In the genomic region with DNA sequence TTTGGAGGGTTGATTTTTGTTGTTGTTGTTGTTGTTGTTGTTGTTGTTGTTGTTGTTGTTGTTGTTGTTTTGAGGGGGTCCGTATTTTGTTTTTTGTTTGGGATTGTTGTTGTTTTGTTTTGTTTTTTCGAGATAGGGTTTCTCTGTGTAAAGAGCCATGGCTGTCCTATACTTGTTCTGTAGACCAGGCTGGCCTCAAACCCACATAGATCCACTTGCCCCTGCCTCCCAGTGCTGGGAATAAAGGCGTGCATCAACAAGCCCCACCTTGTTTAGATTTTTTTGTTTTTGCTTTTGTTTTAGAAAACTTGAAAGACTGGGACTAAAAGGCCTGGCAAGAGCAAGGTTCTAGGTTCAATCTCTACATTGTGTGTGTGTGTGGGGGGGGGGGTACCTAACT, we compare ENCODE assay signal across 31 mouse cellular contexts. TPM values are rescaled to one million over a fixed set of nuclear protein-coding genes. Genes with fewer than 3 reads are reported as not detected.
A peak's percentile ranks its signal among the peaks of the same experiment; 100 is the strongest.
DNase-seq lines count a peak whose midpoint lies in the region; ATAC-seq lines count a peak whose summit lies in the region.
"Had no signal": no experiment of that assay in that cellular context is flagged by ENCODE, and none has a peak within 500 bp of the region (broad histone marks: within the 10 kb centered on the region; RNA-seq: fewer than 3 reads in every experiment).

No protein-coding gene starts in this region.

- no peak overlapping the region for H3K27ac ChIP-seq in embryonic facial prominence, embryonic 11.5 days (replicated peaks; ENCODE audit: low read depth, low read length)
- H3K27ac ChIP-seq in embryonic facial prominence, embryonic 10.5 days (replicated peaks) = no peak overlapping the region
- no peak overlapping the region for H3K27ac ChIP-seq in forebrain, embryonic 12.5 days
- H3K27ac ChIP-seq in forebrain, embryonic 14.5 days (ENCODE audit: low read depth, low read length) = no peak overlapping the region
- no peak overlapping the region; the same call in 1 of the 2 replicates for H3K27ac ChIP-seq in midbrain, embryonic 11.5 days (ENCODE audit: low read depth, low read length)
- no peak overlapping the region for H3K27ac ChIP-seq in midbrain, embryonic 15.5 days
- H3K27ac ChIP-seq: embryonic facial prominence, embryonic 12.5 days; embryonic facial prominence, embryonic 15.5 days; gastrocnemius, adult 2 months; heart, embryonic 15.5 days; hindbrain, embryonic 14.5 days; hindbrain, postnatal 0 days had no signal

- no peaks in the 10 kb centered on the region for H3K4me1 ChIP-seq in embryonic facial prominence, embryonic 11.5 days (ENCODE audit: control insufficient read depth, insufficient read depth, low read length)
- no peaks in the 10 kb centered on the region for H3K4me1 ChIP-seq in embryonic facial prominence, embryonic 10.5 days
- peaks cover 9% of the 10 kb centered on the region for H3K4me1 ChIP-seq in forebrain, embryonic 12.5 days
- H3K4me1 ChIP-seq in forebrain, embryonic 14.5 days (ENCODE audit: control insufficient read depth, insufficient read depth, low read length) = no peaks in the 10 kb centered on the region
- H3K4me1 ChIP-seq in midbrain, embryonic 11.5 days (ENCODE audit: control insufficient read depth, insufficient read depth, low read length) = peaks cover 3% of the 10 kb centered on the region
- 0 out of 2 replicates have a peak, but pooled peaks cover 2% of the 10 kb centered on the region for H3K4me1 ChIP-seq in midbrain, embryonic 15.5 days
- H3K4me1 ChIP-seq: embryonic facial prominence, embryonic 12.5 days; embryonic facial prominence, embryonic 15.5 days; heart, embryonic 12.5 days; heart, embryonic 15.5 days had no signal

- no peaks in the 10 kb centered on the region for H3K9me3 ChIP-seq in embryonic facial prominence, embryonic 11.5 days (replicated peaks; ENCODE audit: control insufficient read depth, low read length)
- no peaks in the 10 kb centered on the region for H3K9me3 ChIP-seq in embryonic facial prominence, embryonic 10.5 days
- no peaks in the 10 kb centered on the region for H3K9me3 ChIP-seq in forebrain, embryonic 12.5 days
- H3K9me3 ChIP-seq in forebrain, embryonic 14.5 days (replicated peaks; ENCODE audit: control insufficient read depth, low read length) = no peaks in the 10 kb centered on the region
- H3K9me3 ChIP-seq in midbrain, embryonic 11.5 days (ENCODE audit: control insufficient read depth, low read length) = no peaks in the 10 kb centered on the region
- no peaks in the 10 kb centered on the region for H3K9me3 ChIP-seq in midbrain, embryonic 15.5 days
- H3K9me3 ChIP-seq: embryonic facial prominence, embryonic 12.5 days; embryonic facial prominence, embryonic 15.5 days; heart, embryonic 12.5 days; heart, embryonic 15.5 days had no signal

- no peaks in the 10 kb centered on the region for H3K27me3 ChIP-seq in embryonic facial prominence, embryonic 11.5 days (ENCODE audit: control insufficient read depth, insufficient read depth, low read length)
- H3K27me3 ChIP-seq in embryonic facial prominence, embryonic 10.5 days (replicated peaks; ENCODE audit: low read depth, poor library complexity, severe bottlenecking) = no peaks in the 10 kb centered on the region
- no peaks in the 10 kb centered on the region for H3K27me3 ChIP-seq in forebrain, embryonic 12.5 days
- no peaks in the 10 kb centered on the region for H3K27me3 ChIP-seq in forebrain, embryonic 14.5 days (replicated peaks; ENCODE audit: control insufficient read depth, insufficient read depth, low read length)
- no peaks in the 10 kb centered on the region for H3K27me3 ChIP-seq in midbrain, embryonic 11.5 days (ENCODE audit: control insufficient read depth, insufficient read depth, low read length)
- H3K27me3 ChIP-seq in midbrain, embryonic 15.5 days (replicated peaks) = no peaks in the 10 kb centered on the region
- H3K27me3 ChIP-seq: embryonic facial prominence, embryonic 12.5 days; embryonic facial prominence, embryonic 15.5 days; heart, embryonic 12.5 days; heart, embryonic 15.5 days had no signal

- 58% methylated on average over 3 of the region's 3 CpGs for WGBS in embryonic facial prominence, embryonic 11.5 days
- WGBS in embryonic facial prominence, embryonic 10.5 days = 63% methylated on average over 3 of the region's 3 CpGs
- 46% methylated on average over 3 of the region's 3 CpGs for WGBS in forebrain, embryonic 12.5 days
- WGBS in forebrain, embryonic 14.5 days = 53% methylated on average over 3 of the region's 3 CpGs
- 59% methylated on average over 3 of the region's 3 CpGs for WGBS in midbrain, embryonic 11.5 days
- WGBS in midbrain, embryonic 15.5 days = 41% methylated on average over 3 of the region's 3 CpGs

- H3K9ac ChIP-seq in embryonic facial prominence, embryonic 11.5 days (replicated peaks; ENCODE audit: low read length) = no peak overlapping the region
- 0 out of 2 replicates have a peak overlapping the region, but pooled peaks have one; percentile 38 for H3K9ac ChIP-seq in forebrain, embryonic 12.5 days
- no peak overlapping the region for H3K9ac ChIP-seq in forebrain, embryonic 14.5 days (ENCODE audit: low read length)
- H3K9ac ChIP-seq in midbrain, embryonic 11.5 days (ENCODE audit: low read length) = no peak overlapping the region
- no peak overlapping the region for H3K9ac ChIP-seq in midbrain, embryonic 15.5 days
- H3K9ac ChIP-seq: embryonic facial prominence, embryonic 12.5 days; embryonic facial prominence, embryonic 15.5 days; forebrain, postnatal 0 days; heart, embryonic 12.5 days; heart, embryonic 15.5 days; hindbrain, embryonic 14.5 days had no signal

- no peak overlapping the region for H3K4me3 ChIP-seq in embryonic facial prominence, embryonic 11.5 days (ENCODE audit: low read depth, low read length)
- H3K4me3 ChIP-seq in embryonic facial prominence, embryonic 10.5 days = no peak overlapping the region
- no peak overlapping the region for H3K4me3 ChIP-seq in forebrain, embryonic 12.5 days (replicated peaks)
- H3K4me3 ChIP-seq in forebrain, embryonic 14.5 days (ENCODE audit: low read depth, low read length) = no peak overlapping the region
- no peak overlapping the region for H3K4me3 ChIP-seq in midbrain, embryonic 11.5 days (ENCODE audit: low read depth, low read length)
- H3K4me3 ChIP-seq in midbrain, embryonic 15.5 days = no peak overlapping the region
- H3K4me3 ChIP-seq: embryonic facial prominence, embryonic 12.5 days; embryonic facial prominence, embryonic 15.5 days; gastrocnemius, adult 2 months; heart, embryonic 12.5 days; heart, embryonic 15.5 days had no signal

- no peaks in the 10 kb centered on the region for H3K36me3 ChIP-seq in embryonic facial prominence, embryonic 11.5 days (replicated peaks; ENCODE audit: control insufficient read depth, insufficient read depth, low read depth, low read length)
- H3K36me3 ChIP-seq in embryonic facial prominence, embryonic 10.5 days (replicated peaks) = no peaks in the 10 kb centered on the region
- H3K36me3 ChIP-seq in forebrain, embryonic 12.5 days (replicated peaks) = no peaks in the 10 kb centered on the region
- H3K36me3 ChIP-seq in forebrain, embryonic 14.5 days (ENCODE audit: control insufficient read depth, insufficient read depth, low read length) = no peaks in the 10 kb centered on the region
- H3K36me3 ChIP-seq in midbrain, embryonic 11.5 days (ENCODE audit: control insufficient read depth, insufficient read depth, low read length) = no peaks in the 10 kb centered on the region
- no peaks in the 10 kb centered on the region for H3K36me3 ChIP-seq in midbrain, embryonic 15.5 days (replicated peaks)
- H3K36me3 ChIP-seq: embryonic facial prominence, embryonic 12.5 days; embryonic facial prominence, embryonic 15.5 days; heart, embryonic 12.5 days; heart, embryonic 15.5 days had no signal

- ATAC-seq in embryonic facial prominence, embryonic 11.5 days (replicated peaks; ENCODE audit: insufficient number of reproducible peaks, low FRiP score, low TSS enrichment, low read depth) = 0 out of 2 replicates have a peak, but pooled peaks have one; percentile 41
- no peak for ATAC-seq in forebrain, embryonic 12.5 days (ENCODE audit: low FRiP score)
- no peak for ATAC-seq in forebrain, embryonic 14.5 days
- peak; percentile 51 for ATAC-seq in midbrain, embryonic 11.5 days (ENCODE audit: low FRiP score)
- no peak for ATAC-seq in midbrain, embryonic 15.5 days (replicated peaks)
- ATAC-seq: activated CD4-positive, CD25-positive, alpha-beta regulatory T cell, adult 4 months; forebrain, postnatal 0 days; inflammation-experienced regulatory T-cells, adult 6 months; intestine, embryonic 16.5 days had no signal

- no peak overlapping the region for H3K4me2 ChIP-seq in embryonic facial prominence, embryonic 11.5 days (ENCODE audit: low read depth, low read length)
- no peak overlapping the region for H3K4me2 ChIP-seq in forebrain, embryonic 12.5 days
- no peak overlapping the region for H3K4me2 ChIP-seq in forebrain, embryonic 14.5 days (ENCODE audit: low read length)
- no peak overlapping the region for H3K4me2 ChIP-seq in midbrain, embryonic 11.5 days
- H3K4me2 ChIP-seq in midbrain, embryonic 15.5 days = no peak overlapping the region
- H3K4me2 ChIP-seq: embryonic facial prominence, embryonic 12.5 days; embryonic facial prominence, embryonic 15.5 days; heart, embryonic 12.5 days; heart, embryonic 15.5 days; hindbrain, embryonic 14.5 days had no signal

- DNase-seq in embryonic facial prominence, embryonic 11.5 days (ENCODE audit: low spot score) = no peak
- no peak for DNase-seq in embryonic facial prominence, embryonic 10.5 days (ENCODE audit: low spot score)
- DNase-seq in forebrain, embryonic 14.5 days (ENCODE audit: low spot score) = no peak
- DNase-seq in midbrain, embryonic 11.5 days (ENCODE audit: low spot score, missing footprints) = peak; percentile 84
- DNase-seq: adrenal gland, adult 8-10 months; adrenal gland, postnatal 25 days; cerebellum, adult 11-12 months; cerebellum, adult 8-10 months; cerebellum, postnatal 10 days; cerebellum, postnatal 36 days; forebrain, postnatal 0 days; gastrocnemius, adult 2 months; gastrocnemius, postnatal 14 days; heart, adult 18-20 months; heart, postnatal 14 days; heart, postnatal 4 days had no signal

RNA-seq across cellular contexts. Expression of gene Crxos, which starts 0.6 kb away (rescaled TPM):
- polyA plus RNA-seq in embryonic facial prominence, embryonic 11.5 days (2014; fragmentation: Nextera tagmentation; extraction: Ambion mirVana) = not detected in 2 replicates
- not detected in 2 replicates for polyA plus RNA-seq in embryonic facial prominence, embryonic 10.5 days (2016; fragmentation: Nextera tagmentation; extraction: Ambion mirVana)
- polyA plus RNA-seq in forebrain, embryonic 12.5 days (2016; fragmentation: Nextera tagmentation; extraction: Ambion mirVana) = not detected in 2 replicates
- not detected in 2 replicates for polyA plus RNA-seq in forebrain, embryonic 14.5 days (2014; fragmentation: Nextera tagmentation; extraction: Ambion mirVana)
- polyA plus RNA-seq in midbrain, embryonic 11.5 days (2014; fragmentation: Nextera tagmentation; extraction: Ambion mirVana) = 0.08 and 0.36 TPM in 2 replicates
- polyA plus RNA-seq in midbrain, embryonic 15.5 days (2015; fragmentation: Nextera tagmentation; extraction: Ambion mirVana) = 0.27 TPM in 1 of 2 replicates, not detected in the other
- polyA plus RNA-seq: activated CD4-positive, CD25-positive, alpha-beta regulatory T cell, adult 4 months; embryonic facial prominence, embryonic 12.5 days; embryonic facial prominence, embryonic 15.5 days; forebrain, postnatal 0 days; heart, embryonic 12.5 days; heart, embryonic 15.5 days; hindbrain, embryonic 11.5 days; inflammation-experienced regulatory T-cells, adult 6 months; intestine, embryonic 16.5 days had no signal

RNA-seq across cellular contexts. Expression of gene Crx, which starts 2.1 kb away (rescaled TPM):
- polyA plus RNA-seq in embryonic facial prominence, embryonic 11.5 days (2014; fragmentation: Nextera tagmentation; extraction: Ambion mirVana) = 0.10 TPM in 1 of 2 replicates, not detected in the other
- 0.11 and 0.13 TPM in 2 replicates for polyA plus RNA-seq in embryonic facial prominence, embryonic 10.5 days (2016; fragmentation: Nextera tagmentation; extraction: Ambion mirVana)
- polyA plus RNA-seq in forebrain, embryonic 12.5 days (2016; fragmentation: Nextera tagmentation; extraction: Ambion mirVana) = not detected in 2 replicates
- polyA plus RNA-seq in forebrain, embryonic 14.5 days (2014; fragmentation: Nextera tagmentation; extraction: Ambion mirVana) = 0.09 TPM in 1 of 2 replicates, not detected in the other
- 0.20 and 0.51 TPM in 2 replicates for polyA plus RNA-seq in midbrain, embryonic 11.5 days (2014; fragmentation: Nextera tagmentation; extraction: Ambion mirVana)
- polyA plus RNA-seq in midbrain, embryonic 15.5 days (2015; fragmentation: Nextera tagmentation; extraction: Ambion mirVana) = 0.15 and 0.28 TPM in 2 replicates
- polyA plus RNA-seq: activated CD4-positive, CD25-positive, alpha-beta regulatory T cell, adult 4 months; embryonic facial prominence, embryonic 12.5 days; heart, embryonic 12.5 days; heart, embryonic 15.5 days; hindbrain, embryonic 11.5 days; hindbrain, embryonic 14.5 days; hindbrain, postnatal 0 days; inflammation-experienced regulatory T-cells, adult 6 months; intestine, embryonic 16.5 days had no signal

RNA-seq across cellular contexts. Expression of gene Selenow, which starts 40.4 kb away (rescaled TPM):
- 981 and 984 TPM in 2 replicates for polyA plus RNA-seq in embryonic facial prominence, embryonic 11.5 days (2014; fragmentation: Nextera tagmentation; extraction: Ambion mirVana)
- polyA plus RNA-seq in embryonic facial prominence, embryonic 10.5 days (2016; fragmentation: Nextera tagmentation; extraction: Ambion mirVana) = 756 and 839 TPM in 2 replicates
- 1,130 and 1,137 TPM in 2 replicates for polyA plus RNA-seq in forebrain, embryonic 12.5 days (2016; fragmentation: Nextera tagmentation; extraction: Ambion mirVana)
- polyA plus RNA-seq in forebrain, embryonic 14.5 days (2014; fragmentation: Nextera tagmentation; extraction: Ambion mirVana) = 1,730 and 1,790 TPM in 2 replicates
- polyA plus RNA-seq in midbrain, embryonic 11.5 days (2014; fragmentation: Nextera tagmentation; extraction: Ambion mirVana) = 1,003 and 1,028 TPM in 2 replicates
- polyA plus RNA-seq in midbrain, embryonic 15.5 days (2015; fragmentation: Nextera tagmentation; extraction: Ambion mirVana) = 1,365 and 1,414 TPM in 2 replicates

RNA-seq across cellular contexts. Expression of gene Obox6, which starts 42.4 kb away (rescaled TPM):
- not detected in 2 replicates for polyA plus RNA-seq in embryonic facial prominence, embryonic 11.5 days (2014; fragmentation: Nextera tagmentation; extraction: Ambion mirVana)
- polyA plus RNA-seq in embryonic facial prominence, embryonic 10.5 days (2016; fragmentation: Nextera tagmentation; extraction: Ambion mirVana) = not detected in 2 replicates
- not detected in 2 replicates for polyA plus RNA-seq in forebrain, embryonic 12.5 days (2016; fragmentation: Nextera tagmentation; extraction: Ambion mirVana)
- not detected in 2 replicates for polyA plus RNA-seq in forebrain, embryonic 14.5 days (2014; fragmentation: Nextera tagmentation; extraction: Ambion mirVana)
- polyA plus RNA-seq in midbrain, embryonic 11.5 days (2014; fragmentation: Nextera tagmentation; extraction: Ambion mirVana) = not detected in 2 replicates
- not detected in 2 replicates for polyA plus RNA-seq in midbrain, embryonic 15.5 days (2015; fragmentation: Nextera tagmentation; extraction: Ambion mirVana)
- polyA plus RNA-seq: activated CD4-positive, CD25-positive, alpha-beta regulatory T cell, adult 4 months; brain, embryonic 14.5 days; cortical plate, adult 2 months; embryonic facial prominence, embryonic 12.5 days; embryonic facial prominence, embryonic 15.5 days; forebrain, postnatal 0 days; frontal cortex, adult 2 months; heart, embryonic 12.5 days; heart, embryonic 15.5 days; hindbrain, embryonic 11.5 days; hindbrain, embryonic 14.5 days; hindbrain, postnatal 0 days; inflammation-experienced regulatory T-cells, adult 6 months; intestine, embryonic 16.5 days had no signal

Comparison
In these comparisons a context has a peak if more than half of its experiments do, and no peak if none do; other contexts are left out.
1. ATAC-seq: peak in embryonic facial prominence, embryonic 11.5 days (single experiment) and midbrain, embryonic 11.5 days (single experiment); none in forebrain, embryonic 12.5 days (single experiment), forebrain, embryonic 14.5 days (single experiment) and midbrain, embryonic 15.5 days (single experiment).